Mouse (Mus musculus): ENCODE results near the gene Erg28.
A peak's percentile ranks its signal among the peaks of the same experiment; 100 is the strongest.

Gene Erg28

GRCm38 (mm10) chr12:85824438-85825264, at the start of gene Erg28, which contains the start of gene Ttll5:
Gene Erg28 (minus strand): TSS chr12:85824550.
Gene Ttll5 (plus strand): TSS chr12:85824659.
- peak; percentile 98 for DNase-seq (ENCODE audit: low read depth, low spot score)

- DNase-seq (ENCODE audit: low read depth, low spot score): no peak
Observed at GRCm38 (mm10) chr12:85869423-85869822, 45.1 kb upstream of the Erg28 start.

GRCm38 (mm10) chr12:85867125-85867524, 42.8 kb upstream of the Erg28 start:
- peak; percentile 30 for DNase-seq (ENCODE audit: low read depth, low spot score)

- DNase-seq (ENCODE audit: low read depth, low spot score): peak; percentile 10
Observed at GRCm38 (mm10) chr12:85866624-85867023, 42.3 kb upstream of the Erg28 start.

GRCm38 (mm10) chr12:85865526-85865925, 41.2 kb upstream of the Erg28 start:
- peak; percentile 41 for DNase-seq (ENCODE audit: low read depth, low spot score)

GRCm38 (mm10) chr12:85862514-85862913, 38.2 kb upstream of the Erg28 start:
- no peak for DNase-seq (ENCODE audit: low read depth, low spot score)

GRCm38 (mm10) chr12:85859511-85860189, 35.3 kb upstream of the Erg28 start:
- no peak for DNase-seq (ENCODE audit: low read depth, low spot score)

GRCm38 (mm10) chr12:85859111-85859510, 34.8 kb upstream of the Erg28 start:
- DNase-seq (ENCODE audit: low read depth, low spot score): no peak

GRCm38 (mm10) chr12:85857300-85857699, 33.0 kb upstream of the Erg28 start:
- no peak for DNase-seq (ENCODE audit: low read depth, low spot score)

GRCm38 (mm10) chr12:85854271-85854670, 29.9 kb upstream of the Erg28 start:
- no peak for DNase-seq (ENCODE audit: low read depth, low spot score)

- no peak for DNase-seq (ENCODE audit: low read depth, low spot score)
Observed at GRCm38 (mm10) chr12:85853836-85854235, 29.5 kb upstream of the Erg28 start.

- no peak for DNase-seq (ENCODE audit: low read depth, low spot score)
Observed at GRCm38 (mm10) chr12:85850661-85851060, 26.3 kb upstream of the Erg28 start.

- peak; percentile 52 for DNase-seq (ENCODE audit: low read depth, low spot score)
Observed at GRCm38 (mm10) chr12:85848164-85848958, 24.0 kb upstream of the Erg28 start.

- DNase-seq (ENCODE audit: low read depth, low spot score): no peak
Observed at GRCm38 (mm10) chr12:85839371-85840000, 15.1 kb upstream of the Erg28 start.

- DNase-seq (ENCODE audit: low read depth, low spot score): no peak
Observed at GRCm38 (mm10) chr12:85837765-85838164, 13.4 kb upstream of the Erg28 start.

- DNase-seq (ENCODE audit: low read depth, low spot score): no peak
Observed at GRCm38 (mm10) chr12:85834543-85834942, 10.2 kb upstream of the Erg28 start.

- DNase-seq (ENCODE audit: low read depth, low spot score): no peak
Observed at GRCm38 (mm10) chr12:85830691-85831090, 6.3 kb upstream of the Erg28 start.

- DNase-seq (ENCODE audit: low read depth, low spot score): no peak
Observed at GRCm38 (mm10) chr12:85829866-85830265, 5.5 kb upstream of the Erg28 start.

GRCm38 (mm10) chr12:85828856-85829255, 4.5 kb upstream of the Erg28 start:
- DNase-seq (ENCODE audit: low read depth, low spot score): no peak

GRCm38 (mm10) chr12:85825822-85826221, 1.5 kb upstream of the Erg28 start:
- DNase-seq (ENCODE audit: low read depth, low spot score): peak; percentile 16

- DNase-seq (ENCODE audit: low read depth, low spot score): no peak
Observed at GRCm38 (mm10) chr12:85825361-85825760, 1.0 kb upstream of the Erg28 start.

GRCm38 (mm10) chr12:85822051-85822450, 2.3 kb downstream of the Erg28 start:
- DNase-seq (ENCODE audit: low read depth, low spot score): peak; percentile 24

Data from A20 (cell line).